Mouse (Mus musculus) ZHBTc4 (cell line): ENCODE measurements at regions not wholly inside any gene's neighbourhood (a gene's known extent, or its start where the extent isn't known, plus 50 kb on each side); places are given as distances from the start of the nearest gene placed in this dataset.

Experiments
- DNase-seq: peaks from one replicate; pipeline ENCODE4 v3.0.0-alpha.2; 2011; ENCODE audit warnings: low read depth, low spot score

- DNase-seq = no peak
These were observed 1521.9 kb upstream of the Gm6569 start for GRCm38 (mm10) chr15:72312417-72312816.

GRCm38 (mm10) chr15:72321528-72321927 is 1512.8 kb upstream of the Gm6569 start:
- no peak for DNase-seq

- DNase-seq = no peak
These were observed 1512.2 kb upstream of the Gm6569 start for GRCm38 (mm10) chr15:72322127-72322526.

- no peak for DNase-seq
These were observed 1511.2 kb upstream of the Gm6569 start for GRCm38 (mm10) chr15:72323158-72323557.

GRCm38 (mm10) chr15:72331262-72331661 is 1503.1 kb upstream of the Gm6569 start:
- DNase-seq = no peak

- DNase-seq = no peak
These were observed 1499.9 kb upstream of the Gm6569 start for GRCm38 (mm10) chr15:72334497-72334896.

- DNase-seq = no peak
These were observed 1494.7 kb upstream of the Gm6569 start for GRCm38 (mm10) chr15:72339629-72340028.

- no peak for DNase-seq
These were observed 1492.4 kb upstream of the Gm6569 start for GRCm38 (mm10) chr15:72341991-72342390.

- DNase-seq = no peak
These were observed 1491.9 kb upstream of the Gm6569 start for GRCm38 (mm10) chr15:72342504-72342903.

GRCm38 (mm10) chr15:72343794-72344193 is 1490.6 kb upstream of the Gm6569 start:
- DNase-seq = no peak

GRCm38 (mm10) chr15:72353371-72353770 is 1481.0 kb upstream of the Gm6569 start:
- DNase-seq = no peak

- DNase-seq = no peak
These were observed 1478.7 kb upstream of the Gm6569 start for GRCm38 (mm10) chr15:72355626-72356025.

GRCm38 (mm10) chr15:72359636-72360035 is 1474.7 kb upstream of the Gm6569 start:
- DNase-seq = no peak

- no peak for DNase-seq
These were observed 1474.3 kb upstream of the Gm6569 start for GRCm38 (mm10) chr15:72360049-72360448.

GRCm38 (mm10) chr15:72360463-72361030 is 1473.8 kb upstream of the Gm6569 start:
- no peak for DNase-seq

- no peak for DNase-seq
These were observed 1461.3 kb upstream of the Gm6569 start for GRCm38 (mm10) chr15:72373041-72373440.

GRCm38 (mm10) chr15:72377201-72377600 is 1457.2 kb upstream of the Gm6569 start:
- DNase-seq = no peak

- peak; percentile 3 for DNase-seq
These were observed 1455.1 kb upstream of the Gm6569 start for GRCm38 (mm10) chr15:72379291-72379690.

- no peak for DNase-seq
These were observed 1453.2 kb upstream of the Gm6569 start for GRCm38 (mm10) chr15:72381164-72381563.

- no peak for DNase-seq
These were observed 1452.6 kb upstream of the Gm6569 start for GRCm38 (mm10) chr15:72381744-72382143.

- DNase-seq = no peak
These were observed 1451.8 kb upstream of the Gm6569 start for GRCm38 (mm10) chr15:72382521-72382920.

GRCm38 (mm10) chr15:72383062-72383461 is 1451.3 kb upstream of the Gm6569 start:
- DNase-seq = no peak

- no peak for DNase-seq
These were observed 1450.9 kb upstream of the Gm6569 start for GRCm38 (mm10) chr15:72383470-72383869.

- DNase-seq = no peak
These were observed 1441.1 kb upstream of the Gm6569 start for GRCm38 (mm10) chr15:72393226-72393625.
